Mouse (Mus musculus) heart, adult 11 months (tissue): Measurements from ENCODE around the gene Krtap7-1.

Source experiments
- DNase-seq: peaks from one replicate; pipeline ENCODE4 v3.0.0; 2022

Gene Krtap7-1

GRCm38 (mm10) chr16:89508223-89508622 lies at the start of gene Krtap7-1:
TSS of gene Krtap7-1 (minus strand) at chr16:89508323.
- no peak for DNase-seq

DNA sequence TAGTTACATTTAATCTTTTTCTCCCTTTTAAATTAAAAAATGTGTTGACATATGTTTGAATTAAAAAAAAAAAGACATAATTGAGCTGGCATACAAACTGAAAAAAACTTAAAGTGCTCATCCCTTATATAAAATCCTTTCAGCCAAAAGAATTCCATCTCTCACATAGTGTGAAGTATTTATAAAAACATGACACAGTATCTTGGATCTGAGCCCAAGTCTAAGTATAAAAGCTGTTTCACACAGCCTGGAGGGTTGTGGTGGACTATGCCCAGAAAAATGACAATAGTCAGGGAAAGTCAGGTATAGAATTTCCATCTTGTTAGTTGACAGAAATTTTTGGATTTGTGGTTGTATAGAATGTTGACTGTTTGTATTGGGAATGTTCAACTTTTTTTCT lies 42.2 kb upstream of the Krtap7-1 start:
- DNase-seq, result no peak

DNA sequence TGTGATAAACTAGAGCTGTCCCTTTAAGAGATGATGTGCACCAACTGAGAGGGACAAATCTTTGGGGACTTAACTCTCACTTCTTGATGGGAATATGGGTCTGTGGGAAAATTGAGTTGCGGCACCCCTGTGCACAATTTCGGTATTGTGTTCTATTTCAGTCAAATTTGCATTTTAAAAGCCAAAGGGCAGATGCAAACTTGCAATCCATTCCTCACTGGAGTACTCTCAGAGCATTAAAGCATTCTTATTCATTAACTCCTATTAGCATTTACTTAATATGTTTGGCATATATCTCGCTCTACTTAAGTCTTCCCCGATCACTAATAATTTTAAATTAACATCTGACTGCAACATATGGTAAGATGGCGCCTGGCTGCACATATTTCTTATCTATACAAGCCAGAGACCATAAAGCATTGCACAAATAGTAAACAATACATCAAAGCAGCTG lies 29.9 kb upstream of the Krtap7-1 start:
- DNase-seq, result no peak

DNA sequence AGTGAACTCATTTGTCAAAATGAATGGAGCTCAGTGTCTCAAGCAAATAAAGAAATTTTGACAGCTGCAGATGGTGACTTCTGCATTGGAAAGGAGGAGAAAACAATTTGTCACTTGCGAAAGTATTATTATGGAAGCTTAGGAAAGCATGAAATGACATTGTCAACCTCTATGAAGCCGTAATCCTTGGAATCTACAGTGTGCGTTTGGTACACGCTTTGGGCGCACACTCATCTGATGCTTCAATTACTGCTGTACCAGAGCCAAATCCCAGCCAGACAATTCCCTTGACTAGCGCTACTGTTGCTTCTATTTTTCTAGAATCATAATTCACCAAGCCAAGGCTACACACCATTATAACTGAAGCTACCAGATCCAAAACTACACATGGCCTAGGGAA lies 29.2 kb upstream of the Krtap7-1 start:
- no peak for DNase-seq

- DNase-seq, result no peak
These were observed 22.4 kb upstream of the Krtap7-1 start for GRCm38 (mm10) chr16:89530547-89530946.

DNA sequence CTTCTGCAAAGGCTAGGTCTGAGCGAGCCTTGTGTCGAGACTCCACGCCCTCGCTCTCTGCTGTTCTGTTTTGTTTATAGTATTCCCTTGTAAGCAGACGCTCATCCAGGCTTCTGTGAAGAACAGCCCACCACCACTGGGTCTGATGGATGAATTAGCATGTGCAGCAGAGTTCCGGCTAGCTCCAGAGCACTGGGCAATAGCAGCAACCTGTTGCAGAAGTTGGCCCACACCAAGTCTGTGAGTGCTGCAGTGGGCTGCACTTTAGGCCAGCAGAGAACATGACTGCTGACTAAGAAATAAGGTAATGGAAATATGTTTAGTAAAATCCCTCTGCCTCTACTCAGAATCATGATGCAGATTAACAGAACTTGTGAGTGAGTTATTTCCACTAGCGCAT lies 21.7 kb upstream of the Krtap7-1 start:
- DNase-seq, result no peak

DNA sequence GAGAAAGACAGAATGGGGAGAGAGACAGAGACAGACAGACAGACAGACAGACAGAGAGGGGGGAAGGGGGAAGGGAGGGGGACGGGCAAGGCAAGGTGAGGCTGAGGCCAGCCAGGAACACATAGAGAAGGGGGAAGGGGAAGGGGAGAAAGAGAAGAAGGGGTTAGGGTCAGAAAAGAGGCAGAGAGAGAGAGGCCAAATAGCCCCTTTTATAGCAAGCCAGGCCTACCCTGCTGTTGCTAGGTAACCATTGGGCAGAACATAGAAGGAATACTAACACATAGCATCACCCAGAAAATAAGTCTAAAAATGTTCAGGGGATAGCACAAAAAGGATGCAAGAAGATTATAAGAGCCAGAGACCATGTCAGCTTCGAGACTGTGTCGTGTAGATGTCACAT lies 20.3 kb upstream of the Krtap7-1 start:
- DNase-seq, result no peak

- no peak for DNase-seq
These were observed 12.9 kb upstream of the Krtap7-1 start for GRCm38 (mm10) chr16:89520996-89521395.

DNA sequence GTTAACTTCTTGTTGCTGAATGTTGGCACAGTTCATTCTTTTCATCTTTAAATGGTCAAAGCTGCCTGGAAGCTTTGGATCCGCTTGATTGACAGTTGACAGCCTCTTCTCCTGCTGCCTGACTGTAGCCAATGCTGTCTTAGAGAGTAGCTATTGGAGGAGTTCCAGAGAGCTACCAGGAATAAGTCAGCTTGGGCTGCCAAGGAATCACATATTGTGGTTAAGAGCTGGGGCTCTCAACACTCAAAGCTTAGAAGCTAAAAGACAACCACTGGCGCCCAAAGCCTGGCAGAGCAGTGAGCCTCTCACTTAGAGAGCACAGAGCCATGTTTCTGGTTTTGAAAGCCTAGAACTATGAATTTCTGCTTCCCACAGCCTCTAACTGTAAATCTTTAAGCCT lies 12.4 kb upstream of the Krtap7-1 start:
- no peak for DNase-seq

GRCm38 (mm10) chr16:89520091-89520490 lies 12.0 kb upstream of the Krtap7-1 start:
- DNase-seq, result no peak

GRCm38 (mm10) chr16:89517635-89518034 lies 9.5 kb upstream of the Krtap7-1 start:
- no peak for DNase-seq

- DNase-seq, result no peak
These were observed 5.3 kb upstream of the Krtap7-1 start for GRCm38 (mm10) chr16:89513431-89513830.

DNA sequence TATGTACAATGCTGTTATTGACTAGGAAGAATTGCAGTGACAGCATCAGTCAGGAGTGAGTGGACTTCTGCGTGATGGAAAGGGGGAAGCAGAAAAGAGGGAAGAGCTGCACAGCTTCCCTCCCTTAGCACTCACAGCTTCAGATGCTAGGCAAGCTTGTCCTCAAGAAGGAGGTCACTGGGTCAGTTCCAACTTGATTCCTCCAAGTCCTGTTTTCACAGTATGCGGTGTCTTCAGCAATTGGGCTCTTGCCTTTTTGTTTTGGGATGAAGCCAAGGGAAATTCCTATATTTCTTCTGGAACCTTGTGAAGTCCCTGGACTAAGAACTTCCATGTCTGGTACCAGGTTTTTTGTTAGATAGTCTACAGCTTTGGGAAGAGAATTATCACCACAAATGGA lies 4.6 kb downstream of the Krtap7-1 start:
- DNase-seq, result no peak

DNA sequence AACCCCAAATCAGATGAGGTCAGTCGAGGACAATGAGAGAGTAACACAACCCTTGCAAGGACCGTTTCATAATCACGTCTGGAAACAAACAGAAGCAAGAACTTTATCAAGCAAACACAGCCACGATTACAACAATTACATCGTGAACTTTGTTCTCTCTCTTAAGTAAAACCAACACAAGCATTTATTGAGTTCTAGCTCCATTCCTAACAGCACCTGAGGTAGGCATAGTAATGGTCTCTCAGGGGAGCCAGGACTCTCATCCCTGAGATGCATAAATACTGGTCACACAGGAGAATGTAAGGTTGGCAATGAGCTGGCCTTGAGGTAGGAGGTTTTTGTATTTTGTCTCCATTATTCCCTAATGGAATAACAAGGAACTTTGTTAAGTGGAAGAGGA lies 6.3 kb downstream of the Krtap7-1 start:
- DNase-seq, result no peak

DNA sequence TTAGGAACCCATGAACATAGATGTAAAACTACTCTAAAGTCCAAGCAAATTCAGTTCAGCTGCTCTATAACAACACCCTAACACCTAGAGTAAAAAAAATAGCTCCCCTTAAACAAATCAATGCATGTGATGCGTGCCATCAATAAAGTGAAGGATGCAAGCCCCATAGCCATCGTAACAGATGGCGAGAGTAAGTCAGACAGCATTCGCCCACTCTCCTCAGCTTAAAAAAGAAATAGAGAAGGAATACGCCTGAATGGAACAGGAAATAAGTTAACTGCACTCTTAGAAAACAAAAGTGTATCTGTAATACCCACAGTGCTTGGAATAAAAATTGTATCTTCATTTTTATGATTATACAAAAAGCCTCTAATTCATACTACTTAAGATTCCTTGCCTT lies 11.1 kb downstream of the Krtap7-1 start:
- no peak for DNase-seq

DNA sequence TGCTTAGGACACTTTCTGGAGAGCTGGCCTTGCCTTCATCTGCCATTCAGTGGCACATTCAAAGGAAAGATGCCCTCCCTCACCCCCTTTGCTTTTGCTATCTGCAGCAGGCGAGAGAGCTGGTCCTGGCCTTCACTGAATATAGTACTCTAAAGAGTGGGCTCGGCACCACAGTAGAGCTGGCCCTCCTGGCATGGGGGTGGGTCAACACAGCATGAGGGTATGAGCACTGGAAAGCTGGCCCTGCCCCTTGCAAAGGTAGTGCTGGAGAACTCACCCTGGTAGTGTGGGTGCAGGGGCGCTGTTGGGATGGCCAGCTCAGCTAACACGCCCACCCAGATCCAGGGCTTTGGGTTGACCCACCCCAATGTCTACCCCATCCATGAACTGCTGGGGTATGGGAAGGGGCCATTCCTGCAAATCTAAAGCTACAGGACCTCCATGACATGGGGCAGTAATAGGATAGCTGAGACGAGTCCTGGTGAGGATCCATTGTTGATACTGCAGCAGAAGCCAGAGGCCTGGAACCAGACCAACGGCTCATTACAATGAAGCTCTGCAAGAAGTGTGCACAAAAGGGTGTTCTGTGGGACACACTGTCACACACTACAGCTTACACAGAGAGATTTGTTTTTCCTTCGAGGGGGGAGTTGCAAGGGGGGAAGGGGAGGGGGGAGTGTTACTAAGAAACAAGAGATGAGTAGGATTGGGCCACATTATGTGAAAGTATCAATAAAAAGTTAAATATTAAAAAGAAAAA lies 12.5 kb downstream of the Krtap7-1 start:
- DNase-seq, result no peak

DNA sequence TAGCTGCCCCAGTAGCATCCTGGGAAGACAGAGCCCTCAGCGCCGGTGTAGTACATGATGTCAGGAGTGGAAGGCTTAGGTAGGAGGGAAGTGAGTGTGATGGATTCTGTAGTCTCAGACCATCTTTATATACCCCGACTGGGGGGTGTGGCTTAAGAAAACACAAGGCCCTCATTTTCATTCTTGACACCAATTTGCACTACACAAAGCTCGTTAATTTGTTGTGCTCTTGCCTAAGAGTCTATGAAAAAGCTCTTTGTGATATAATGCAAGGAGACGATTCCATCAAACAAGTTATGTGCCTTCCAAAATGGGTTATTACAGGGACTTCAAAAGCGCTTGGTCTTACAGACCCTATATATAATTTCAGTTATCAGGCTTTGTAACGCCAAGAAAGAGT lies 20.3 kb downstream of the Krtap7-1 start, which contains the start of gene Krtap8-1:
Krtap8-1 (minus strand) TSS at position 101 of the 400 bp plus-strand sequence.
- DNase-seq, result no peak

- DNase-seq, result no peak
These were observed 30.3 kb downstream of the Krtap7-1 start for GRCm38 (mm10) chr16:89477679-89478314.

GRCm38 (mm10) chr16:89461189-89461588 lies 46.9 kb downstream of the Krtap7-1 start:
- DNase-seq, result no peak
